Mouse (Mus musculus) c-Kit-positive CD71-positive TER-119-positive erythroid progenitor cells, embryonic 14.5 days (primary cell): ENCODE measurements around the gene Nme9.

ENCODE experiments used
- DNase-seq: peaks from one replicate; pipeline ENCODE4 v3.0.0-alpha.2; 2013; ENCODE audit warnings: low spot score

Gene Nme9

DNA sequence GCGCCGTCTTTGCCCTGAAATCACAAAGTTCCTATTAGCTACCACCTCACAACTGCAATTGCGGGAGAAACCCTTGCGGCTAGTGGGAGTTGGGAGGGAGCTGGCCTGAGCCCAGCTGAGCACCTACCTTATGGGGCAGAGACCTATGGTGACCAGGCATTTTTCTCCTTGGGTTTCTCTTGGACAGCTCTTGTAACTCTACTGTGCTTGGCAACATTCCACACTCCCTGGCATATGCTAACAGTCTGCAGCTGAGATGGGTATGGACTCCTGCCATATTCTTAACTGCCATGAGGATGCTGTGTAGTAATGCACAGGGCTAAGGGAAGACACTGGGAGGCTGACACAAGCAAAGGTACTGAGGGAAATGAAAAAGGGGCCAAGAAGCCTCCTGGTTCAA lies 29.5 kb downstream of the Nme9 start:
- no peak for DNase-seq

DNA sequence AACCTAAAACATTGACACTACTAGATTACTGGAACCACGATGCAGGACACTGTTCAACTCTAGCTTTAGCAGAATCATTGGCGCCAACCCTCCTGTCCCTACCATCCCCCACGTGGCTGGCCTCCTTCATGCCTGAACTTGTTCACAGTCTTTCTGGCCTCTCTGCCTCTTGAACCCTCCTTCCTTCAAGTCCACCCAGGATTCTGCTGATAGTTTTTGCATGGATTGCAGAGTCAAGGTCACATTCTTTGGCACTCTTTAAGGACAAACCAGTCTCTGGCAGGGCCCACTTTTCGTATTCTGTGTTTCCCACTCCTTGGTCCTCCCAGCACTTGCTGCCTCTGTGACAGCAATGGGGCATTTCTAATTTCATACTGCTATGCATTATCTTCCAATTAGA lies 31.9 kb downstream of the Nme9 start:
- no peak for DNase-seq

DNA sequence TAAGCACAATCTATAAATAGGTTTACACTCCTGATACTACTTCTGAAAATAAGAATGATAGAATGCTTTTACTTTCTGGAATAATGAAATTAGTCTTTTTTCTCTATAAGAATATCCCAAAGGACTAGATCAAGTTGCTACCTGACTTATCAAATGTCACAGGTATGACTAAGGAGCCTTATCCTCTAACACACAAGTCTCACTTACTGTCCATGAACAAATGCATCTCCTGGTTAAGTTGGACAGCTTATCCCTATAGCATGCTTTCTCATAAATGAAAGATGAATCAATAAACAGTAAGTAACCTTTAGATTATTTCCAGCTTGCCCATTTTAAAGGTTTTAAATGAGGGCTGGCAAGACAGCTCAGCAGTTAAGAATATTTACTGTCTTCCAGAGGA lies 33.4 kb downstream of the Nme9 start:
- peak; percentile 14 for DNase-seq

DNA sequence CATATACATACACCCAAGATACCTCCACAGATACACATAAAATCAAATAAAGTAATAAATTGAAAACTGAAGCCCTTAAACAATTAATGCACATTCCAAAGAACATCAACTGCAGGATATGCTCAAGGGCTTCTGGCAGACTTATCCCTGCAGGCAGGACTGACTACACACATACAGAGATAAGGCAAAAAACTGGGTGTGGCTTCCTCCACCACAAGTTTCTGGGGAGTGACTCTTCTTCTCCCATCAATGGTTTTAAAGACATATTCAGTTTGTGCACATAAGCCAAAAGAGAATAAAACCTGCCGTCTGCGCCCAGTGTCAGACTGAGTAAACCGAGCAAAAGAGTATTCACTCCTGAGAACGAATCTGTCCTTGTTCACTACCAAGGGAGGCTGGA lies 33.9 kb downstream of the Nme9 start:
- DNase-seq, result peak; percentile 64

DNA sequence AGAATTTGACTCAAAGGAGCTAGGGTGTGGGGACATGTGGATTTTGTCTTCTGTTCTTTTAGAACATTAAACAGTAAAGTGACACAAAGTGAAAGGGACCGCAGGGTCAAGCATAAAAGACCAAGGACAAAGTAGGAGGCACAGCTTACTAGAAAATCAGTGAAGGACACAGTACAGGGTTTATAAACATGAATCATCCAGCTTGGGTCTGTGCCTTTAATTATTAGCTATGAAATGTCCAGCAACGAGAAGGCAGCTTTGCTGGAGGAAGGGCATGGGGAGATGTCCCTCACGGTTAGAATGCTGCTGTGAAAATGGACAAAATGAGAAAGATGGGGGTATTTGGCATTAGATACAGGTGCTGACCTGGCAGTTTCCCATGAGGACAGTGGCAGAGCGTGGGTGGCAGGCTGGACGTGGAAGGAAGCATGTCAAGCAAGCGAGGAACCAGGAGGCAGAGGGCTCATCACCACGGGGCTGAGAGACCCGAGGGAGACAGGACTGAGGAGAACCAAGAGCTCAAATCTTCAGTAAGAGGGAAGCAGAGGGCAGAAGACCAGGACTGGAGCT lies 35.9 kb downstream of the Nme9 start:
- no peak for DNase-seq

DNA sequence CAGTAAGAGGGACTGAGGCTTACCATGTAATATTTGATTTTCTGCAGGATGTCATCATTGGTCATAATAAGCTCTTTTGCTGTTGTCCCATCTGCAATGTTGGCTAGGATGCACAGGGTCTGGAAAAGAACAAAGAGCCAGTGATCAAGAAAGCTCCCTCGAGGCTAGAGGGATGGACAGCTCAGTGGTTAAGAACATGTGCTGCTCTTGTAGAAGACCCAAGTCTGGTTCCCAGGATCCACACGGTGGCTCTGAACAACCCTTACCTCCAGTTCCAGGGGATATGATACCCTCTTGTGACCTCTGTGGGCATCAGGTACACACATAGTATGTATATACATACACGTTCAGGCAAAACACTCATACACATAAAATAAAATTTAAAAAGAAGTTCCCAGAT lies 36.6 kb downstream of the Nme9 start:
- no peak for DNase-seq

DNA sequence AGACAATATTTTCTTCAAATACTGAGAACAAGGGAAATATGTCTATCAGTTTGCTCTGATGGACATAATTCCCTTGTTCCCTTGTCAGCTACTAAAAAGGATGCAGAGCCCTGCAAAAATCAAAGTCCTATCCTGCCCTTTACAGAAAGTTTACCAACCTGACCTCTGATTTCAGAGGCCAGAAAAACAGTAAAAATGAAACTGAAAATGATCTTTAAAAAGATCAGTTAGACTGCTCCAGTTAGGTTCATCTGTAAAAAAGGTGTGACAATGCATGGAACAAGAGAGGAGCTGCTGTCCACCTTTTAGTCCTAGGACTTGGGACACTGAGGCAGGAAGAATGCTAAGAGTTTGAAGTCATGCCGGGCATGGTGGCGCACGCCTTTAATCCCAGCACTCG lies 39.8 kb downstream of the Nme9 start:
- no peak for DNase-seq

DNA sequence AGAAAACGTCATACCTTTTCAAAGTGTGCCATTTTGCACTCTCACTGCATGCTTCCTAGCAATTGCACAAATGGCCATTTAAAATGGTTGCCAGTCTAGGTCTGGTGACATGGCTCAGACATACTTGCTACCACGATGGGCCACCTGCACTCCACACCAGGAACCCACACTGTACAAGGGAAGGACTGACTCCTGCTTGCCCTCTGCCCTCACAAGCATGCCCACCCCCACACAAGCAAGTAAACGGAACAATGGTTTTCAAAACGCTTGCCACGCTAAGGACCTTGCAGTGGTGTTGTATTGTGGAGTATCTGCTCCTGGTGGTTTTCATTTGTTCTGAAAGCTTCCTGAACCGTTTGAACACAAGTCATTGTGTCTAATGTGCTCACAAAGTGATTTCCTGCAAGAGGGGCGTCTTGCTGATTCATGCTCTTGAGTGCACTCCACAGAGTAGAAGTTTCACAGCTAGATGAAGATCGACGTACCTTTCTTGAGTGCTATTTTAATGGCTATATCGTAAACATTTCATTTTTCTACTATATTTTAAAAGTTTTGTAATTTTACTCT lies 41.4 kb downstream of the Nme9 start:
- DNase-seq, result no peak

DNA sequence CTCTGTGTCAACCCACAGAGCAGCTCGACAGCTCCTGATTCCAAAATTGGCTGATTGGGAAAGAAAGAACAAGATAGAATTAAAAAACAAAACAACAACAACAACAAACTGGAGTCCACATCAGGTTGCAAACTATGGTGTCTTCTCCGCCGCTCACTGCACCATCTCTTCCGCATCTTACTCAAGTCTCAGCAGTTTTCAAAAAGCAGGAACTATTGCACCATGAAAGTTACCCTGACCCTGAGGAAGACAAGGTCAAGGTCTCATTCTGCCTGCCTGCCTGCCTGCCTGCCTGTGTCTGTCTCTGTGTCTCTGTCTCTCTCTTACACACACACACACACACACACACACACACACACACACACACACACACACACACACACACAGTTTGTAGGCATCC lies 48.1 kb downstream of the Nme9 start:
- no peak for DNase-seq

DNA sequence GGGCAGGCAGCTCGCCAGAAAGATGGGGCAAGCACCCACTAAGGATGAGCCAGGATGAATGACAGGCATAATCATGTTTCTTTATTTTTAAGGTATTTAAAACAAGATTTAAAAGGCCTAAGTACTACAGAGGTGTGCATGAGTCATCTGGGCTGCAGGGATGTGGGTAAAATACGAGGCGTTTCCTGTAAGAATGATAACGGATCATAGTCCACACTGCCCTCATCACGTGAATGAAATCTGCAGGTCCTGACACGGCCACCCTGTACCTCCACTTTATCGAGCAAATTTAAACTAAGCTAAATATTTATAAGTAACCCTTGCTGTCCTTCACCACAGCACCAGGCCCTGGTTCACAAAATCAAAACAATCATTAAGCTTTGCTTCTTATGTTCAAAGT lies 54.6 kb downstream of the Nme9 start:
- DNase-seq, result no peak
